Mouse (Mus musculus): ENCODE data around the gene Unc80. TPM values are rescaled to one million over a fixed set of nuclear protein-coding genes. Genes with fewer than 3 reads are reported as not detected.

Unc80 gene
- total RNA-seq (2021): under 1 TPM; 0.12 to 0.26 TPM
- long read RNA-seq, experiment 1: 0 reads
- long read RNA-seq, experiment 2: 0 reads

DNA sequence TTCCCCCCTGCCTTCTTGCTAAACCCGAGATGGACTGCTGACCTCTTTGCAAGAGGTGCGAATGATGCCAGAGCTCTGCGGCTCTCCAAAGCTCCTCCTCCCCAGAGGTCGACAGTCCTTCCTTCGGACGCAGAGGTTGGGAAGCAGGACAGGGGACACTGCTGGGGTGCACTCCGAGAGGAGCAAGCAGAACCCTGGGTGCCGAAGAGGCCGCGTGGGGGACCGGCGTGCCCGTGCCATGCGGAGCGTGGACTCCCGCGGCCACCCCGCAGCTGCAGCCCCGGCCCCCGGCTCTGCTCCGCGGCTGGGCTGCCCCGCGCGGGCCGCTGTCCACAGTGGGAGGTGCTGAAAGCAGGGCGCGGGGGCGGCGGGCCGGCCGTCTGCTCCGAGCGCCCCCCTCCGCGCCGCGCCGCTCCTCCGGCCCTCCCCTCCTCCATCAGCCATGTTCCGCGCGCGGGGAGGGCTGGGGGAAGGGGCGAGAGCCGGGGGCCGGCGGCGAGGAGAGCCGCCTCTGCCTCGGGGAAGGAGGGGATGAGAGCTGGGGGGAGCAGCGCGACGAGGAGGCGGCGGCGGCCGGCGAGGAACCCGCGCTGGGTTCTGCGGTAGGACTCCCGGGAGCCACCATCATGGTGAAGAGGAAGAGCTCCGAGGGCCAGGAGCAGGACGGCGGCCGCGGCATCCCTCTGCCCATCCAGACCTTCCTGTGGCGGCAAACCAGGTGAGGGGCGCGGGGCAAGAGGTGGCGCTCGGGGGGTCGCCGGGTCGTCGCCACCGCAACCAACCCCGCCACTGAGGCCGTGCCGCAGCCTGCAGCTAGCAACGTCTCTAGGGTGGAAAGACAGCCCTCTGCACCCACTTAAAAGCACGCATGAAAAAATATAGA lies at the start of gene Unc80:
Unc80 (plus strand) TSS at position 547 of the 883 bp plus-strand sequence.
- intact Hi-C loops (cut with DNase I): no loop called here
- DNase-seq: peak; percentile 65 to 77

DNA sequence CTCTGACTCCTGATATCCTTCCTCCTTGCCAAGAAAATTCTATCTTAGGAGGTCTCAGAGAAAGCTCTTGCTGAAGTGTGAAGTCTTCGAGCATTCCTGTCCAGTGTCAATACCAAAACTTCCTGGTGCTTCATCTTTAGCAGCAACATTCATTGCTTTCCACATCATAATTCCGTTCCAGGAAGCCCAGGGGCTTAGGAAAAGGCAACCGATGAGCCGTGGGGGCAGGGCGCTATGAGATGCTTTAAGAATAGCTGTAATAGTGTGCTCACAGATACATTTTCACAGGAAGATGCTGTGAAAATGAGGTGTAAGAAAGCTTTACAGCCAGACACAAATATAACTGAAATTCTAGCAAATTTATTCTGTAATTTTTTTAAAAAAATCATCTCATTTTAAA lies 42.1 kb upstream of the Unc80 start:
- no peak for DNase-seq
- intact Hi-C loops (cut with DNase I): no loop called here

DNA sequence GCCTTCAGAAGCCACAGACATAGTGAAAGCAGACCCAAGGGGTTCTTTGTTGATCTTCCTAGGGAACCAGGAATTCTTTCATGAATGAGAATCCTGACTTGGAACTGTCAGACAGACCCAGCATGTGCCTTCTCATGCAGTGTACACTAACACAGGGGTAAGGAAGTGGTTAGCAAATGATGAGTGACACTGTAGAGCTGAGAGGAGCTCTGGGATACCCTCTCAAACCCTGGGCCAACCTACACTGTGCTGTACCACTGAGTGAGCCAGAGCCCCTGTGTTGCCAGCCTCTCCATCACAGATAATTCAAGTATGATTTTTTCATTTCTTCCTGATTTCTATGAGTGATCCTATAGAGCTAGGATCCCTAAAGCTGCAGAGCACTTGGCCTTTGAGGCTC lies 37.2 kb upstream of the Unc80 start:
- intact Hi-C loops (cut with DNase I): no loop called here
- DNase-seq: no peak

DNA sequence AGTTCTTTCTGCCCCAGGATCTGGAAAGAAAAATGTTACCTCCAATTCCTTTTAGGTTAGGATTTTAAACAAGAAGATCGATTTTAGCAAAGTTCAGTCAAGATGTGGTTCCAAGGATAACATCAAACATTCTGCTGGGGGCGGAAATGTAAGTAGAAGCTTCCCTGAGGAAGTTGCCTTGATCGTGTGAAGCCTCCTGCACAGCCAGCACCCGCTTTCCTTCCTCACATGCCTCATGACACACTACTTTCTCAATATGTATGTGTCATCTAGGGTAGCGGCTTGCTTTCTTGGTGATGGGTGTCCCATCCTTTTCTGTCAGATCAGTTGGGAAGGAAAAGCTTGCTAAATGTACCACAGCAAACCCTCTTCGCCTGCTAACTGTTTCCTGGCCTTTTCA lies 36.7 kb upstream of the Unc80 start:
- intact Hi-C loops (cut with DNase I): no loop called here

DNA sequence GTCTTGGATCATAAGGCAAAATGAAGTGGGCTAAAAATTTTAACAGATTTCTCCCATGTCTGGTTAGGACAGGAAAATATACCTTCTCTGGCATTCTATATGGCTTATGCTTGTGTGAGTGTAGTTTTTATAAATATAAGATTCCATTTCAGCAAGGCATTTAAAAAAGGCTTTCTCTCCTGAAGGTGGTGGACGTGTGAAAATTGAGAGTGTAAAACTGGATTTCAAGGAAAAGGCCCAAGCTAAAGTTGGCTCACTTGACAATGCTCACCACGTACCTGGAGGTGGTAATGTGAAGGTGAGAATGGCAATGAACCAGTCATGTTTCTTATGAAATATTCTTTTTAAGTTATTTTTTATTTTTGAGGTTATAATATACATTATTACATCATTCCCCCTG lies 30.1 kb upstream of the Unc80 start:
- intact Hi-C loops (cut with DNase I): no loop called here
- DNase-seq: no peak

More for the DNA sequence above, 36.7 kb upstream of the Unc80 start:
- DNase-seq: no peak

DNA sequence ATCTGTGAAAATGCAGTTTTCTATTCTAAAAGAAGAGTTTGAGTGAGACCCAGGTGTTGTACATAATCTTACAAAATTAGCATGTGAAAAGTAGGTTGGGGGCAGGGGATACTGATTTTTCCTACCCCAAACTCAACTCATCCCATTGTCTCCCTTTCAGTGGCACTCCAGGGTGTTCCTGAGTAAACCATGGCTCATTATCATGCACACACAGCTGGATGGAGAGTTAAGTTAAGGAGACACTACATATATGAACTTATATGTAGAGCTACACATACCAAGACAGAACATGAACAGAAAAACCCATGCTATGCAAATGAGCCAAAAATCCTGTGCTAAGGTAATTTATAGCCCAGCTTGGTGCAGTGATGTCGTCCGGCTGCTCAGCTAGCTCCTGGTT lies 25.2 kb upstream of the Unc80 start:
- DNase-seq: no peak
- intact Hi-C loops (cut with DNase I): no loop called here

DNA sequence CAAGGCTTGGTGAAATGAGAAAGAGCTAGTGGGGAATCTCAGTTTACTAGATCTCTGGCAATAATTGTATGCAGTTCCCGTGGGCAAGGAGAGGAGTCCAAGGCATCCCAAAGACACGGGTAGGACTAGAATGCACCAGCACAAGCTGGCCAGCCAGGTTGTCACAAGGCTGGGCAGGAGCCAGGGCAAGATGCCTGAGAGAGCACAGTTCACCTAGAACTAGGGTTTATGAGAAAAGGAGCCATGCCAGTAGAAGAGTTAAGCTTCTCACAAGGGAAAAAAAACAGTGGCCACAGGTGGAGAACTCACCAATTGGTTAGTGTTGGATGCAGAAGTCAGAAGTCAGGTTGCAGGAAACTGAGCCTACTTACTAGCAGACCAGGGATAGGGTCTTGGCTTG lies 18.7 kb upstream of the Unc80 start:
- intact Hi-C loops (cut with DNase I): no loop called here
- no peak for DNase-seq

DNA sequence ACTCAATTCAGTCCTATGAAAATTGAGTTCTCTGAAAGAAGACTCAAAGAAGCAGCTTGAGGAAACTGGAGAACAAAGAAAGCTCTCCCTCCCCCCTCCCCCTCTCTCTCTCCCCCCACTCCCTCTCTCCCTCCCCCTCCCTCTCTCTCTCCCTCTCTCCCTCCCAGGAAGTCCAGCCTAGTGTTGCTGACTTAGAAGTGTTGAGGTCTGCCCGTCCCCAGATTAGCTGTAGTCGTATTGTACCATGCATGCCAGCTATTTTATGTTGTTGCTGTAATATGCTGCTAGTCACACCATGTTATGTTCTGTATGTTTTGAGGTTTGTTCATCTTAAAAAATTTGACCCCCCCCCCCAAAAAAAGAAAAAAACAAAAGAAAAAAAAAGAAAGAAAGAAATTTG lies 11.6 kb upstream of the Unc80 start:
- no peak for DNase-seq
- intact Hi-C loops (cut with DNase I): no loop called here

DNA sequence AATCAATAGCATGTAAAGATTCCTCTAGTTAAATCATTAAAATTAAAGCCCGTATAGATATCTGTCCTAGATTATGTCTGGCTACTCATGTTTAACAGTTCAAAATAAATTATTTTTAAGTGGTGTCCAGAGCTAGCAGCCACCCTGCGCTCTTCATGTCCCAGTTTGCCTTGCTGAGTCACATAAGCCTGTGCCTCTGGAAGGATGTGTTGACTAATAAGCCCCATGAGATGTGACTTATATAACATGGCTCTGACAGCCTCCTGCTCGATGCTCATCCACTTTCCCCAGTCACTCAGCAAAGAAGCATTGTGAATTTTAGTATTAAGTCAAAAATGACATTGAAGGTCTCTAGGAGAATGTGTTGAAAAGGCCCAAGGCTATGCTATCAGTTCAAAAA lies 10.4 kb upstream of the Unc80 start:
- intact Hi-C loops (cut with DNase I): no loop called here

DNA sequence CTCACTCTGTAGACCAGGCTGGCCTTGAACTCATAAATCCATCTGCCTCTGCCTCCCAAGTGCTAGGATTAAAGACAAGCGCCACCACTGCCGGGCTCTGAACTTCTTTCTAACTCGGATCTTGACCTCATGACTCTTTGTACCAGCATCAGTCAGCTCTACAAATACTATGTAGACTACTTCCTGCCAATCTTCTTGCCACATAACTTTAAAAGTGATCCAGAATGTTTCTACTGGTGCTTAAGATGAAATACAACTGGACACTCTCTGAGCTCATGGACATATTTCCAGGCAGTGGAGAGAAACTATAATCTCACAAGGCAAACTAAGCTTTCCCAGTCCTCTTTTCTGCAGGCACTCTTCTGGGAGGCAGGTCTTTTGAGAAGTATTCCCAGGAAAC lies 8.8 kb upstream of the Unc80 start:
- intact Hi-C loops (cut with DNase I): no loop called here
- no peak for DNase-seq

More for the DNA sequence above, 10.4 kb upstream of the Unc80 start:
- no peak for DNase-seq

DNA sequence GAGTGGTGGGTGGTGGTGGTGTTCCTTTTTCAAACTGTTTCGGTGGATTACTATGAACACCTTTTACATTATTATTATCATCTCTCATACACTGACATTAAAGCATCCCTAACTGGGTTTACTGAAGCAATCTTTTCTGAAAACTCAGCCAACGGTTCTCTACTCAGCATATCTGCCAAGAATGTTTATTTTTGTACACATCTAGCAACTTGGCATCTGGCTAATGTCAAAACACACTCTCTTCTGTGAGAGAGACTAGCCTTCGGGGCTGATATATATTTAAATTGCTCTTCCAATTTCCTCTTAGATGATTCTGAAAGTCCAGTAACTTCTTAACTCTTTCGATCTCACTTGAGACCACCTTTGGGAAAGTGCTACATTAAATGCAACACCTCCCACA lies 7.3 kb upstream of the Unc80 start:
- intact Hi-C loops (cut with DNase I): no loop called here
- DNase-seq: no peak

DNA sequence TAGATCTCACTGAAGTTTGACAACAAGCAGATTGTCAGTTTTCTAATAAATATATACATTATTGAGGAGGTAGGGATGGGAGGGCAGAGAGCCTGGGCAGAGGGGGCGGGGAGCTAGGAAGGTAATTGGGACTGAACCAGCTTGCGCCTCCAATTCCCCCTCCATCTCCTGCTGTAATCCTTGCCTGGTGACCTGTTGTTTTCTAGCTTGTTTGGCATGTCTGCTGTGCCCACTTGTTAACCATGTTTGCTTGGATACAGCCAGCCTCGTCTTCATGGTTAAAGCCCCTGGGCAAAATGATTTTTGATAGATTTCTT lies 495 bp downstream of the Unc80 start:
- intact Hi-C loops (cut with DNase I): no loop called here
- no peak for DNase-seq

DNA sequence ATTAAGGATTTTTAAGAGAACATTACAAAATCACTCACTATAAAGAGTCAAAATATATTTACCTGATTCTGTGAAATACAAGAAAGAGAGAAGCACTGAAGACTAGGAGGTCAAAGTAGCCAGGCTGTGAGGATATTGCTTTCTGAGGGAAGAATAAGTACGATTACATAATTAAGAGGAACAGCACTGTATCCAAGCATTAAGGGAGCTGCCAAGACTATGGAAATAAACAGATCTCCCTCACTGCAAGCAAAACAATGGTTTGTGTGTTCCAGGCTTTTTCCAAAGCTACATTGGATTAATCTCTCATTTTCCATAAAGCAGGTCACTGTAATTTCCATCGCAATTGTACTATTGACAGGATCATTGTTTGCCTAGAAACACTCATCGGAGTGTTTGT lies 14.6 kb downstream of the Unc80 start:
- intact Hi-C loops (cut with DNase I): no loop called here
- no peak for DNase-seq

DNA sequence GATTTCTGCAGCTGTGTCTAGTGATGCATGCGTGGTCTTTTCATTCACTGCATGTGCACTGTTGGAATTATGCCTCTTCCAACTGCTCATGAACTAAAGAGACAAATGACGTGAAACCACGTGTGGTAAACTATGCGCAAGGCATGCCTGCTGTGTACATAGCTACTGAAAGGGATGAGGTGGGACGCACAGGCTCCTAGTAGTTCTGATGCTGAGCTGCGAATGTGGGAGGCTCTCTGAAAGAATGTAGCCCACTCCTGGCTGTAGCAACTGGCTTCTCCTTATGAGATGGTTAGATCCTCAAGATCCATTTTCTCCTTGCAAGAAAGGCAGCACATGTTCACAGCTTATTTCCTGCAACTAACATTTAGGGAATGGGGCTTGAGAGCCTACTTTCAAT lies 24.9 kb downstream of the Unc80 start:
- DNase-seq: no peak
- intact Hi-C loops (cut with DNase I): no loop called here

DNA sequence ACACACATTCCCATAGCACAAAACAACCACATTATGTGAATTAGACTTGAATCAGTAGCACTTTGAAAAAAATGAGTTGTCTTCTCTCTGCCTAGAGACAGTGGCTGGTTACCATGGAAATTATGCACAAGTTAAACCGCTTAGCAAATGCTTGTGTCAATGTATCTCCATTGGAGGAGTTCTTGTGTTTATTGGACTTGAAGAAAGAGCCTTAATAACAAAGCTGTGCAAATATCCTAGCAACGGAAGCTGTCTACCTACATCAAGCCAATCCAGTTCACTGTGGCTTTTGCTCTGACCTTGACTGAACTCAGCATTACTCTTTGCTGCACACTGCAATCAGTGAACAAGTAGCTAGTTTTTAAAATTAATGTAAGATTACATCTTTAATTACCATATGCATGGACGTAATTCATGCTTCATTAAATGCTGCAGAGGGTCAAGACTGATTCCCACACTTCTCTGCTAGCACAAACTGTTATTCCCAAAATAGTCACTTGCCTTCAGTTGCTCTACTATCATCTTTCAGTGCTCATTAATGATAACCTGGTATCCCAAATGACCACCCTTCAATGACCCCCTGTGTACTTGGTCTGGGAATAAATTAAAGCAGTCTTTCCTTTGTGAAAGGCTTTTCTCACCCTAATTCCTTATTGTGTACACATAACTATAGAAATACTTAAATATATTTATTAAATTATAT lies 27.3 kb downstream of the Unc80 start:
- no peak for DNase-seq
- intact Hi-C loops (cut with DNase I): no loop called here

DNA sequence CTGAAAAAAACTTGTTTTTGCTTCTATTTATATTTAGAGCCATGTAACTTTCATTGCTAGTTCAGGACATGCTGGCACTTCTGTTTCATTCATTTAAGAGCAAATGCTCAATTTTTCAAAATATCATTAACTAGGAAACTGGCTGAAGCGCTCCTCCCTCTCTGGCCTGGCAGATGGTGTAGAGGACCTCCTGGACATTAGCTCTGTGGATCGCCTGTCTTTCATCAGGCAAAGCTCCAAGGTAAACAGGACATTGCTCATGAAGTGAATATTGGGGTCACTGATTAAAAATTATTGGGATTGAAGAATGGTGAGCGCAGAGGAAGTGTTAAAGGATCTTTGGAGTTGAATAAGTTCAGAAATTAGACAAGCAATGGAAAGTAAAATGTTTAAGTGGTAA lies 82.6 kb downstream of the Unc80 start:
- intact Hi-C loops (cut with DNase I): no loop called here
- DNase-seq: no peak

DNA sequence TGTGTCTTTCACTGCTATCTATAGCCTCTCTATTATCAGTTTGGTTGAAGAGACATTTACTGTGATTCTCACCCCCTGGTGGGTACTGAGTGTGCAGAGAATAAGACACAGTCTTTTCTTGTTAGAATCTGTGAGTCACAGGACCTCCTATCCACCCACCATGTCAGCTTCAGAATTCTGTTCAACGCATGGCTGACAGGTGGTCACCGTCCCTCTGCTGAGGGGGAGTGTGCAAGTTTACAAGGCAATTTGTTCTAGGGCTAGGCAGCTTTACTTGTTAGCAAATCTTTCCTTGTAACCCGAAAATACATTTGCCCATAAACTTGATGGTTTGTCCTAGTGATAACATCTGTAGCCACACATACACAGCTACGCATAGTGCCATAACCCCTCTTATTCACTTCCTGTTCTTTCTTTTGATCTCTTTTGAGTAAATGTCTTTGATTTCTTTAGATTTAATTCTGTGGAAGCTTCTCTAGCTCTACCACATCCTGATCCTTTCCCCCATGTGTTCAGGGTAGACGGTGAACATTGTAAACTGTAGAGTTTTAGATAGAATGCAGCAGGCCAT lies 84.3 kb downstream of the Unc80 start:
- intact Hi-C loops (cut with DNase I): no loop called here
- no peak for DNase-seq

DNA sequence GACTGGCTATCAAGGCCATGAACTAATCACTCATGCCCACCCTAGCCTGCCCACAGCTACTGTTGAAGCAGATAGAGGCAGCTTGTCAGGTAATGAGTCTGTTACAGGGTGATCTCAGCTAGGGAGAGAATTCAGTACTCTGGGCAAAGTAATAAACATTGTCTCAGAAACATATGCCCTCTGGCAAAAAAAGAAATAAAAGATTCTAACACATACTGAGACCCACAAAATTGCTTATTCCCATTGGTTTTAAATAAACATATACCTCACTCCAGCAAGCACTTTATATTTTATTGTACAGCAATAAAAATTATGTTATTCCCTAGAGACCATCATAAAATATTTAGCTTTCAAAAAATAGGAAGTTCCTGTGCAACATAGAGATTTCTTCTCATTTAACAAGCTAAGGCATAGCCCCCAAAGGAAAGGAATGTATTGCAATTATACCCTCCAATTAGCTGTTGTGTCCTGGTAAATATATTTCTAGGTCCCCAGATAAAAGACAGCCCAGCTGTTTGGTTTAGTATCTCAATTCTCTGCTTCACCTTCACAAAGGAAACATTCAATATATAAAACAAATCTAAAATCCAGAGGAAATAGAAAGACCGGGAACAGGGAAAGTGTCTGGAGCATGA lies 93.6 kb downstream of the Unc80 start:
- intact Hi-C loops (cut with DNase I): no loop called here
- no peak for DNase-seq

DNA sequence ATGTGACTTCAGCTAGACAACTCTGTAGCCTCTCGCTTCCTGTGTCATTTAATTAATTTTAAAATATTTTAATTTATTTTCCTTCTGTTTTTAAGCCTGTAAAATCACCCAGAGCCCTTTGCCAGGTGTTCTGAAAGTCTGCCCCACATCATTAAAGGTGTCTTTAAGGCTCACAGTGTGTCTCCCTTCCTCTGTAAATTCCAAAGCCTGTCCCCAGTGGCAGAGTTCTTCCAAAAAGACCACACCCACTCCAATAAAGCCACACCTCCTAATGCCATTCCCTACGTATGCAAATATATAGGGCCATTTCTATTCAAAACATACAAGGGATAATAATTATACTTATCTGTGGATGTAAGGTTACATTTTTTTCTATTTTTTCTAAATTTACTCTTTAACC lies 94.2 kb downstream of the Unc80 start:
- DNase-seq: no peak
- intact Hi-C loops (cut with DNase I): no loop called here

DNA sequence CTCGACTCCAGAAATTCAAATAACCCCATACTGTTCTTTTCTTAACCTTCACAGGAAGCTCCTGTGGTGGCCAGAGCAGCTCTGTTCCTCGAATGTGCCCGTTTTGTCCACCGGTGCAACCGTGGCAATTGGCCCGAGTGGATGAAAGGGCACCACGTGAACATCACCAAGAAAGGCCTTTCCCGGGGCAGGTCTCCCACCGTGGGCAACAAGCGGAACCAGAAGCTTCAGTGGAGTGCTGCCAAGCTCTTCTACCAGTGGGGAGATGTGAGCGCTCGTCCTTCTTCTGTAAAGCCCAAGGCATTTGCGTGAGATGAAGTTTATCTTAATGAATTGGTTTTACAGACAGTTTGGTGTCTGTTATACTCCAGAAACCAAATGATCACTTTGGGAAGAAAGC lies 101.6 kb downstream of the Unc80 start:
- no peak for DNase-seq
- intact Hi-C loops (cut with DNase I): no loop called here

DNA sequence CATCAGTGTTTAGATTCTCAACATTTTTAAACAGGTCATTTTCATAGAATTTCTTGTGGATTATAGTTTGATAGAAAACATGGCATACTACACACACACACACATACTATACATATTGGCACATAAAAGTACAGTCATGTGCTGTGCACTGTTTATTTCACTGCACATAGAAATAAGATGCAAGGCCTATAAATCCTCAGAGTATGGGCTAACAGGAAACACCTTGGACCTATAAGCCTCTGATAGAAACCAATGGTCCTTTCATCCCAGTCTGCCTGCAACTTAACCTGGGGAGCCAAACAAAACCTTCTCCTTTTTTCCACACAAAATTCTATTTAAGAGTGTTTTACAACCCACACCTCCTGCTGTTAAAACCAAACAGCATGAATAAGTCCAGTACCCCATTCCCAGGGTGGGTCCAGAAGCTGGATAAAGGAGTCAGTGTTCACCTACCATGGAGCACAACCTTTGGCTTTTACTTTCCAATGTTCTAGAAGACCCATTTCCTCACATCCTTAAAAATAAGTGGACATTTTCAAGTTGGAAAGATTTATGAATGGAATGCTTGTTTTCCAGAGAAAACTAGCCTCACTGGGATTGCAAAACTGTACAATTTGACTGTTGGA lies 129.1 kb downstream of the Unc80 start:
- intact Hi-C loops (cut with DNase I): no loop called here
- DNase-seq: no peak

All from heart, postnatal 14 days (tissue).